Comparison of ENCODE assay signal across 12 mouse cellular contexts in genomic region chr17:32634242-32634971, GRCm38 (mm10). TPM values are rescaled to one million over a fixed set of nuclear protein-coding genes. Genes with fewer than 3 reads are reported as not detected.
A peak's percentile ranks its signal among the peaks of the same experiment; 100 is the strongest.
DNase-seq lines count a peak whose midpoint lies in the region; ATAC-seq lines count a peak whose summit lies in the region.
"Not testable (repeated sequence)": the region's sequence is repeated elsewhere in the genome, so short reads cannot be mapped to it uniquely, and the experiment has no call there.
"Had no signal": no experiment of that assay in that cellular context is flagged by ENCODE, and none has a peak within 500 bp of the region (broad histone marks: within the 10 kb centered on the region; RNA-seq: fewer than 3 reads in every experiment).

No protein-coding gene starts in this region.

- ATAC-seq in forebrain, embryonic 13.5 days, result peak; percentile 4; the same call in 1 of the 2 replicates
- not testable (repeated sequence) for ATAC-seq in heart, embryonic 15.5 days (replicated peaks; ENCODE audit: insufficient number of reproducible peaks, insufficient read depth, low FRiP score, low read depth)
- ATAC-seq in intestine, embryonic 16.5 days, result peak; percentile 45; the same call in 1 of the 2 replicates
- peak; percentile 40; the same call in 1 of the 2 replicates for ATAC-seq in limb, embryonic 15.5 days (ENCODE audit: insufficient number of reproducible peaks, low FRiP score, low TSS enrichment, low read depth)
- ATAC-seq in megakaryocyte, adult 5-6 weeks (ENCODE audit: poor library complexity, severe bottlenecking), result peak; percentile 15; the same call in 1 of the 2 replicates
- peak; percentile 74 for ATAC-seq in neural tube, embryonic 12.5 days (ENCODE audit: low FRiP score, low read depth)

- H3K27ac ChIP-seq in forebrain, embryonic 13.5 days; heart, embryonic 15.5 days; intestine, embryonic 16.5 days (ENCODE audit: low read length); limb, embryonic 15.5 days; neural tube, embryonic 12.5 days: not testable (repeated sequence)

- H3K9ac ChIP-seq in forebrain, embryonic 13.5 days, result peak overlapping the region; percentile 64
- peak overlapping the region; percentile 39; the same call in 1 of the 2 replicates for H3K9ac ChIP-seq in heart, embryonic 15.5 days
- H3K9ac ChIP-seq in intestine, embryonic 16.5 days (ENCODE audit: low read depth, low read length), result peak overlapping the region; percentile 60; the same call in 1 of the 2 replicates
- 0 out of 2 replicates have a peak overlapping the region, but pooled peaks have one; percentile 10 for H3K9ac ChIP-seq in limb, embryonic 15.5 days
- H3K9ac ChIP-seq in neural tube, embryonic 12.5 days, result peak overlapping the region; percentile 56

- H3K4me3 ChIP-seq in forebrain, embryonic 13.5 days, result peak overlapping the region; percentile 39
- peak overlapping the region; percentile 46 for H3K4me3 ChIP-seq in heart, embryonic 15.5 days
- H3K4me3 ChIP-seq in intestine, embryonic 16.5 days (ENCODE audit: low read length), result peak overlapping the region; percentile 44
- peak overlapping the region; percentile 35 for H3K4me3 ChIP-seq in limb, embryonic 15.5 days
- peak overlapping the region; percentile 32 for H3K4me3 ChIP-seq in neural tube, embryonic 12.5 days

- H3K27me3 ChIP-seq in forebrain, embryonic 13.5 days; heart, embryonic 15.5 days; intestine, embryonic 16.5 days (replicated peaks; ENCODE audit: control insufficient read depth, insufficient read depth, low read length); limb, embryonic 15.5 days; neural tube, embryonic 12.5 days (replicated peaks): not testable (repeated sequence)

- 88% methylated on average over 9 of the region's 9 CpGs for WGBS in forebrain, embryonic 13.5 days
- WGBS in heart, embryonic 15.5 days, result 90% methylated on average over 9 of the region's 9 CpGs
- WGBS in intestine, embryonic 16.5 days, result 87% methylated on average over 9 of the region's 9 CpGs
- 87% methylated on average over 9 of the region's 9 CpGs for WGBS in limb, embryonic 15.5 days
- 87% methylated on average over 9 of the region's 9 CpGs for WGBS in neural tube, embryonic 12.5 days

- H3K4me1 ChIP-seq in forebrain, embryonic 13.5 days; heart, embryonic 15.5 days (replicated peaks); intestine, embryonic 16.5 days (ENCODE audit: control insufficient read depth, insufficient read depth, low read length); limb, embryonic 15.5 days; neural tube, embryonic 12.5 days: not testable (repeated sequence)

- not testable (repeated sequence) for H3K36me3 ChIP-seq in forebrain, embryonic 13.5 days (ENCODE audit: poor library complexity, severe bottlenecking); heart, embryonic 15.5 days; intestine, embryonic 16.5 days (ENCODE audit: control insufficient read depth, insufficient read depth, low read length); limb, embryonic 15.5 days; neural tube, embryonic 12.5 days

- not testable (repeated sequence) for H3K9me3 ChIP-seq in forebrain, embryonic 13.5 days (replicated peaks); heart, embryonic 15.5 days (replicated peaks); intestine, embryonic 16.5 days (ENCODE audit: control insufficient read depth, low read length); limb, embryonic 15.5 days; neural tube, embryonic 12.5 days

- H3K4me2 ChIP-seq in forebrain, embryonic 13.5 days, result peak overlapping the region; percentile 68
- H3K4me2 ChIP-seq in heart, embryonic 15.5 days, result peak overlapping the region; percentile 75
- H3K4me2 ChIP-seq in intestine, embryonic 16.5 days (ENCODE audit: low read depth, low read length), result peak overlapping the region; percentile 60
- H3K4me2 ChIP-seq in limb, embryonic 15.5 days, result peak overlapping the region; percentile 63
- peak overlapping the region; percentile 67 for H3K4me2 ChIP-seq in neural tube, embryonic 12.5 days (replicated peaks)

- DNase-seq in cerebellum, adult 9-11 months, result peak; percentile 1

RNA-seq across cellular contexts. Expression of gene Cyp4f37, which starts 13.3 kb away (rescaled TPM):
- polyA plus RNA-seq in forebrain, embryonic 13.5 days (2015; fragmentation: Nextera tagmentation; extraction: Ambion mirVana), result 0.64 TPM in 1 of 2 replicates, not detected in the other
- polyA plus RNA-seq in heart, embryonic 15.5 days (2015; fragmentation: Nextera tagmentation; extraction: Ambion mirVana), result not detected in 2 replicates
- not detected in 2 replicates for polyA plus RNA-seq in intestine, embryonic 16.5 days (2015; fragmentation: Nextera tagmentation; extraction: Ambion mirVana)
- polyA plus RNA-seq in limb, embryonic 15.5 days (2015; fragmentation: Nextera tagmentation; extraction: Ambion mirVana), result not detected in 2 replicates
- not detected in 2 replicates for total RNA-seq in megakaryocyte, adult 5-6 weeks (2015)
- 1.1 TPM in 1 of 2 replicates, not detected in the other for total RNA-seq in megakaryocyte, adult 5-6 weeks (2017)
- polyA plus RNA-seq in neural tube, embryonic 12.5 days (2016; fragmentation: Nextera tagmentation; extraction: Ambion mirVana), result not detected in 2 replicates
- total RNA-seq: adrenal gland, postnatal 10 days; heart, adult 8-10 months; left cerebral cortex, postnatal 4 days had no signal

RNA-seq across cellular contexts. Expression of gene Cyp4f40, which starts 24.3 kb away (rescaled TPM):
- not detected in 2 replicates for polyA plus RNA-seq in forebrain, embryonic 13.5 days (2015; fragmentation: Nextera tagmentation; extraction: Ambion mirVana)
- not detected in 2 replicates for polyA plus RNA-seq in heart, embryonic 15.5 days (2015; fragmentation: Nextera tagmentation; extraction: Ambion mirVana)
- polyA plus RNA-seq in intestine, embryonic 16.5 days (2015; fragmentation: Nextera tagmentation; extraction: Ambion mirVana), result 24.0 and 24.6 TPM in 2 replicates
- not detected in 2 replicates for polyA plus RNA-seq in limb, embryonic 15.5 days (2015; fragmentation: Nextera tagmentation; extraction: Ambion mirVana)
- total RNA-seq in megakaryocyte, adult 5-6 weeks (2015), result not detected in 2 replicates
- total RNA-seq in megakaryocyte, adult 5-6 weeks (2017), result not detected in 2 replicates
- not detected in 2 replicates for polyA plus RNA-seq in neural tube, embryonic 12.5 days (2016; fragmentation: Nextera tagmentation; extraction: Ambion mirVana)
- total RNA-seq: adrenal gland, postnatal 10 days; heart, adult 8-10 months; left cerebral cortex, postnatal 4 days had no signal
- polyA plus RNA-seq: kidney, adult 2 months; spleen, adult 2 months had no signal

RNA-seq across cellular contexts. Expression of gene Cyp4f15, which starts 51.0 kb away (rescaled TPM):
- 0.84 and 1.4 TPM in 2 replicates for polyA plus RNA-seq in forebrain, embryonic 13.5 days (2015; fragmentation: Nextera tagmentation; extraction: Ambion mirVana)
- polyA plus RNA-seq in heart, embryonic 15.5 days (2015; fragmentation: Nextera tagmentation; extraction: Ambion mirVana), result 0.19 TPM in 1 of 2 replicates, not detected in the other
- polyA plus RNA-seq in intestine, embryonic 16.5 days (2015; fragmentation: Nextera tagmentation; extraction: Ambion mirVana), result 0.26 and 0.28 TPM in 2 replicates
- polyA plus RNA-seq in limb, embryonic 15.5 days (2015; fragmentation: Nextera tagmentation; extraction: Ambion mirVana), result 0.12 TPM in 1 of 2 replicates, not detected in the other
- total RNA-seq in megakaryocyte, adult 5-6 weeks (2015), result not detected in 2 replicates
- total RNA-seq in megakaryocyte, adult 5-6 weeks (2017), result not detected in 2 replicates
- 0.22 and 0.84 TPM in 2 replicates for polyA plus RNA-seq in neural tube, embryonic 12.5 days (2016; fragmentation: Nextera tagmentation; extraction: Ambion mirVana)

Comparison
In these comparisons a context has a peak if more than half of its experiments do, and no peak if none do; other contexts are left out.
1. H3K9ac ChIP-seq: peak in every context shown above with its lines; median percentile 64 in forebrain, embryonic 13.5 days; 60 in intestine, embryonic 16.5 days; 56 in neural tube, embryonic 12.5 days; 39 in heart, embryonic 15.5 days; 10 in limb, embryonic 15.5 days.
2. RNA of gene Cyp4f40, which starts 24.3 kb away (polyA plus RNA-seq): 24.0 to 24.6 TPM in intestine, embryonic 16.5 days; not detected in neural tube, embryonic 12.5 days, not detected in forebrain, embryonic 13.5 days, not detected in heart, embryonic 15.5 days and not detected in limb, embryonic 15.5 days; every median in the first group is over 10 times any median in the second.
3. Peak in every context shown above with its lines, with median percentiles within 50 percentile points of each other: H3K4me2 ChIP-seq and H3K4me3 ChIP-seq.